ENCODE assay signal across 20 mouse cellular contexts in the genomic region with DNA sequence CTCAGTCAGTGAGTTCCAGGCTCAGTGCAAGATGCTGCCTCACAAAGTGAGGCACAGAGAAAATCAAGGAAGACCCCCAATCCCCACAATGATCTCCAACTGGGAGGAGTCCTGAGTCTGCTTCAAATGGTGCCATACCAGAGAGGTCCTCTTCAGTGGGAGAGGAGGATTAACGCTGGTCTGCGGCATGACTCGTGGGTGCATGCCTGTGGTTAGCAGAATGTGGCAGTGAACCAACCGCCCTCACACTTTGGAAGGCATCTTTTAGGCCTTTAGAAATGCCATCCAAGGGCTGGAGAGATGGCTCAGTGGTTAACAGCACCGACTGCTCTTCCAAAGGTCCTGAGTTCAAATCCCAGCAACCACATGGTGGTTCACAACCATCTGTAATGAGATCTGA.
"Had no signal": no experiment of that assay in that cellular context is flagged by ENCODE, and none has a peak within 500 bp of the region (broad histone marks: within the 10 kb centered on the region; RNA-seq: fewer than 3 reads in every experiment).

No protein-coding gene starts in this region.

- H3K9ac ChIP-seq: limb, embryonic 12.5 days; limb, embryonic 13.5 days; limb, embryonic 15.5 days; liver, embryonic 12.5 days; liver, embryonic 13.5 days; liver, embryonic 14.5 days; liver, embryonic 15.5 days; liver, postnatal 0 days; lung, embryonic 14.5 days; lung, embryonic 15.5 days; midbrain, embryonic 12.5 days; midbrain, embryonic 13.5 days; midbrain, embryonic 15.5 days had no signal

- H3K4me3 ChIP-seq: limb, embryonic 10.5 days; limb, embryonic 12.5 days; limb, embryonic 13.5 days; limb, embryonic 15.5 days; liver, embryonic 12.5 days; liver, embryonic 13.5 days; liver, embryonic 15.5 days; lung, embryonic 15.5 days; megakaryocyte, embryonic 14.5 days; midbrain, embryonic 10.5 days; midbrain, embryonic 12.5 days; midbrain, embryonic 13.5 days; midbrain, embryonic 15.5 days; myocyte had no signal

- ATAC-seq: liver, embryonic 12.5 days; liver, postnatal 0 days had no signal

- H3K27ac ChIP-seq: limb, embryonic 10.5 days; limb, embryonic 12.5 days; limb, embryonic 13.5 days; limb, embryonic 15.5 days; liver, embryonic 12.5 days; liver, embryonic 13.5 days; liver, embryonic 14.5 days; liver, embryonic 15.5 days; lung, embryonic 15.5 days; macrophage; midbrain, embryonic 10.5 days; midbrain, embryonic 12.5 days; midbrain, embryonic 13.5 days; midbrain, embryonic 15.5 days had no signal

- H3K27me3 ChIP-seq: limb, embryonic 13.5 days; limb, embryonic 15.5 days; liver, embryonic 12.5 days; liver, embryonic 13.5 days; liver, embryonic 15.5 days; lung, embryonic 15.5 days; megakaryocyte, embryonic 14.5 days; midbrain, embryonic 12.5 days; midbrain, embryonic 13.5 days; midbrain, embryonic 15.5 days had no signal

- DNase-seq: liver, embryonic 13.5 days had no signal

- H3K4me2 ChIP-seq: limb, embryonic 12.5 days; limb, embryonic 13.5 days; limb, embryonic 15.5 days; liver, embryonic 11.5 days; liver, embryonic 12.5 days; liver, embryonic 13.5 days; liver, embryonic 15.5 days; lung, embryonic 14.5 days; lung, embryonic 15.5 days; midbrain, embryonic 11.5 days; midbrain, embryonic 12.5 days; midbrain, embryonic 13.5 days; midbrain, embryonic 15.5 days had no signal

- H3K36me3 ChIP-seq: midbrain, embryonic 15.5 days had no signal

- H3K4me1 ChIP-seq: liver, embryonic 12.5 days; liver, embryonic 13.5 days; liver, embryonic 15.5 days had no signal

- H3K9me3 ChIP-seq: limb, embryonic 10.5 days; limb, embryonic 12.5 days; limb, embryonic 13.5 days; limb, embryonic 15.5 days; liver, embryonic 12.5 days; liver, embryonic 13.5 days; liver, embryonic 15.5 days; lung, embryonic 15.5 days; midbrain, embryonic 10.5 days; midbrain, embryonic 12.5 days; midbrain, embryonic 13.5 days; midbrain, embryonic 15.5 days had no signal
